ENCODE assay signal across 8 mouse cellular contexts in genomic region chr3:22078529-22078928, GRCm38 (mm10). TPM values are rescaled to one million over a fixed set of nuclear protein-coding genes. Genes with fewer than 3 reads are reported as not detected.
DNase-seq lines count a peak whose midpoint lies in the region; ATAC-seq and TF ChIP-seq lines count a peak whose summit lies in the region.

No protein-coding gene starts in this region.

- no peak for TF ChIP-seq CTCF in layer of hippocampus, adult 2 months (conservative IDR thresholded peaks at IDR 0.05)

- peak overlapping the region; percentile 77 for H3K4me3 ChIP-seq in layer of hippocampus, adult 2 months
- peak overlapping the region; percentile 92; the same call in 1 of the 2 replicates for H3K4me3 ChIP-seq in embryonic facial prominence, embryonic 11.5 days (ENCODE audit: low read depth, low read length)
- H3K4me3 ChIP-seq in intestine, embryonic 15.5 days (replicated peaks), result 0 out of 2 replicates have a peak overlapping the region, but pooled peaks have one; percentile 97
- H3K4me3 ChIP-seq in myocyte, result peak overlapping the region; percentile 37

- peak overlapping the region; percentile 100 for H3K27ac ChIP-seq in layer of hippocampus, adult 2 months
- H3K27ac ChIP-seq in embryonic facial prominence, embryonic 11.5 days (replicated peaks; ENCODE audit: low read depth, low read length), result no peak overlapping the region
- H3K27ac ChIP-seq in intestine, embryonic 15.5 days, result no peak overlapping the region

- no peak overlapping the region for H3ac ChIP-seq in myocyte (ENCODE audit: control insufficient read depth, insufficient read length)

- no peak for ATAC-seq in embryonic facial prominence, embryonic 11.5 days (replicated peaks; ENCODE audit: insufficient number of reproducible peaks, low FRiP score, low TSS enrichment, low read depth)
- ATAC-seq in intestine, embryonic 15.5 days, result no peak

- no peaks in the 10 kb centered on the region for H3K4me1 ChIP-seq in embryonic facial prominence, embryonic 11.5 days (ENCODE audit: control insufficient read depth, insufficient read depth, low read length)
- H3K4me1 ChIP-seq in intestine, embryonic 15.5 days (replicated peaks), result peaks cover 24% of the 10 kb centered on the region

- DNase-seq in layer of hippocampus, adult 2 months (ENCODE audit: low spot score in 2 of 2), result no peak
- DNase-seq in layer of hippocampus, postnatal 25 days (ENCODE audit: extremely low spot score in 1 of 2, low spot score in 1 of 2), result no peak
- DNase-seq in embryonic facial prominence, embryonic 11.5 days (ENCODE audit: low spot score), result no peak
- no peak for DNase-seq in spleen, postnatal 4 days (ENCODE audit: low spot score in 2 of 2)
- no peak for DNase-seq in left cerebral cortex, adult 11 months (ENCODE audit: low spot score)
- DNase-seq in right cerebral cortex, postnatal 14 days, result no peak

- H3K79me2 ChIP-seq in myocyte (ENCODE audit: control insufficient read depth, insufficient read depth), result peaks cover 64% of the 10 kb centered on the region

- no peaks in the 10 kb centered on the region for H3K9me3 ChIP-seq in embryonic facial prominence, embryonic 11.5 days (replicated peaks; ENCODE audit: control insufficient read depth, low read length)
- H3K9me3 ChIP-seq in intestine, embryonic 15.5 days, result no peaks in the 10 kb centered on the region

- H3K4me2 ChIP-seq in embryonic facial prominence, embryonic 11.5 days (ENCODE audit: low read depth, low read length), result peak overlapping the region; percentile 44; the same call in 1 of the 2 replicates
- peak overlapping the region; percentile 89 for H3K4me2 ChIP-seq in intestine, embryonic 15.5 days (replicated peaks)
- peak overlapping the region; percentile 79 for H3K4me2 ChIP-seq in myocyte (ENCODE audit: low read depth)

- no peak overlapping the region for H3K9ac ChIP-seq in embryonic facial prominence, embryonic 11.5 days (replicated peaks; ENCODE audit: low read length)
- H3K9ac ChIP-seq in intestine, embryonic 15.5 days, result no peak overlapping the region

- WGBS in embryonic facial prominence, embryonic 11.5 days, result 44% methylated on average over 3 of the region's 3 CpGs
- 48% methylated on average over 3 of the region's 3 CpGs for WGBS in intestine, embryonic 15.5 days

- no peaks in the 10 kb centered on the region for H3K36me3 ChIP-seq in embryonic facial prominence, embryonic 11.5 days (replicated peaks; ENCODE audit: control insufficient read depth, insufficient read depth, low read depth, low read length)
- H3K36me3 ChIP-seq in intestine, embryonic 15.5 days, result no peaks in the 10 kb centered on the region
- H3K36me3 ChIP-seq in myocyte (ENCODE audit: control insufficient read depth, insufficient read depth), result peaks cover 11% of the 10 kb centered on the region

- no peak for TF ChIP-seq POLR2A in myocyte (IDR thresholded peaks at IDR 0.05; ENCODE audit: insufficient read length, low read depth)

- no peaks in the 10 kb centered on the region for H3K27me3 ChIP-seq in embryonic facial prominence, embryonic 11.5 days (ENCODE audit: control insufficient read depth, insufficient read depth, low read length)
- H3K27me3 ChIP-seq in intestine, embryonic 15.5 days (replicated peaks), result no peaks in the 10 kb centered on the region
- no peaks in the 10 kb centered on the region for H3K27me3 ChIP-seq in myocyte (ENCODE audit: control insufficient read depth, insufficient read depth, insufficient read length)

TF ChIP-seq in myocyte, 11 proteins besides CTCF, POLR2A, EP300 and RAD21:
- TF ChIP-seq REST (IDR thresholded peaks at IDR 0.05; ENCODE audit: insufficient read depth, insufficient read length) (no peak), POLR2AphosphoS2 (IDR thresholded peaks at IDR 0.05; ENCODE audit: insufficient read length, low read depth) (no peak), USF1 (IDR thresholded peaks at IDR 0.05; ENCODE audit: low read depth) (no peak), E2F4 (IDR thresholded peaks at IDR 0.05; ENCODE audit: insufficient read depth) (no peak), CEBPB (IDR thresholded peaks at IDR 0.05; ENCODE audit: insufficient read depth, poor library complexity, severe bottlenecking) (no peak), TCF3 (IDR thresholded peaks at IDR 0.05; ENCODE audit: insufficient read length, low read depth) (no peak), MYOG (IDR thresholded peaks at IDR 0.05; ENCODE audit: control insufficient read depth in 1 of 3, insufficient read depth in 1 of 3, insufficient read length in 2 of 3, low read depth in 2 of 3) (no peak), SRF (IDR thresholded peaks at IDR 0.05; ENCODE audit: control insufficient read depth, insufficient read length, low read depth) (no peak), TCF12 (IDR thresholded peaks at IDR 0.05; ENCODE audit: insufficient read depth, poor library complexity, severe bottlenecking) (no peak), MYOD1 (IDR thresholded peaks at IDR 0.05; ENCODE audit: control insufficient read depth in 1 of 3, insufficient read length in 2 of 3, low read depth in 2 of 3) (no peak), MAX (IDR thresholded peaks at IDR 0.05; ENCODE audit: low read depth) (no peak)
TF ChIP-seq in myocyte: peak in this region for 0.

RNA-seq across cellular contexts. Expression of gene Tbl1xr1, which starts 2.1 kb away (rescaled TPM):
- 100 to 1,000 TPM; 154 to 161 TPM for total RNA-seq in layer of hippocampus, adult 2 months (2021)
- 100 to 1,000 TPM; 135 to 151 TPM for total RNA-seq in layer of hippocampus, postnatal 25 days (2021)
- 23.1 and 23.8 TPM in 2 replicates for polyA plus RNA-seq in embryonic facial prominence, embryonic 11.5 days (2014; fragmentation: Nextera tagmentation; extraction: Ambion mirVana)
- polyA plus RNA-seq in intestine, embryonic 15.5 days (2015; fragmentation: Nextera tagmentation; extraction: Ambion mirVana), result 12.9 and 13.5 TPM in 2 replicates
- 14.7 TPM for polyA plus RNA-seq in myocyte (2012; fragmentation: generic; extraction: Trizol)

Comparison
In these comparisons a context has a peak if more than half of its experiments do, and no peak if none do; other contexts are left out.
1. H3K4me3 ChIP-seq: peak in every context shown above with its lines; median percentile 97 in intestine, embryonic 15.5 days; 92 in embryonic facial prominence, embryonic 11.5 days; 77 in layer of hippocampus, adult 2 months; 37 in myocyte.